Comparison of ENCODE assay signal across 8 mouse cellular contexts in the genomic region with DNA sequence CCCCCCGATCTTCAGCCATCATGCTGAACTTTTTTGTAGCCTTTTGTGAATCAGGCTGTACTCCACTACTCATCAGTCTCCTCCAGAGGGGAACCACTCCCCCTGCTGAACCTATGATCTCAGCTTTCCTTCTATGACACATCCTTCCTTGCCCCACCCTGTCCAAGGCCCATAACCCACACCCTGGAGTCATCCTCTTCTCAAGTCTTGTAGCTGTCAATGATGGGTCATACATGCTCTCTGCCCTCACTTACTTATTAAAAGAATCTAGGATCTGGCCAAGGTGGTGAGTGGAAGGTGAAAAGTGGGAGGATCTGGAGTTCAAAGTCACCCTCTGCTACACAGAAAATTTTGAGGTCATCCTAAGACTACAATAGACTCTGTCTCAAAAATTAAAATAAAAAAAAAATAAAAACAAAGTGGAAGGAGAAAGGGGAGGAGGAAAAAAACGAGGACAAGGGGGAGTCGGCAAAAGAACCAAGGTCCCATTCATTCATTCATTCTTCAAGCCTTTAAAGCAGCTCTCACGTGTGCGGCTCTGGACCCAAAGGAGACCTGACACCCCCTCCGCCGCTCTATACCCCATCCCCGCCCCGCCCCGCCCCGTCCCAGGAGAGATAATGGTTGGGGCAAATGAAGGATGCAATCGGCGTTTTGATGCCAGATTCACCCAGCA. TPM values are rescaled to one million over a fixed set of nuclear protein-coding genes. Genes with fewer than 3 reads are reported as not detected.
DNase-seq lines count a peak whose midpoint lies in the region; ATAC-seq lines count a peak whose summit lies in the region.

No protein-coding gene starts in this region.

- H3K4me3 ChIP-seq in megakaryocyte, embryonic 14.5 days (replicated peaks) = peak overlapping the region; percentile 98
- peak overlapping the region; percentile 77 for H3K4me3 ChIP-seq in forebrain, embryonic 10.5 days
- peak overlapping the region; percentile 84 for H3K4me3 ChIP-seq in limb, embryonic 12.5 days (replicated peaks)

- H3K4me1 ChIP-seq in megakaryocyte, embryonic 14.5 days = peaks cover 44% of the 10 kb centered on the region
- H3K4me1 ChIP-seq in forebrain, embryonic 10.5 days = peaks cover 13% of the 10 kb centered on the region
- peaks cover 6% of the 10 kb centered on the region; the same call in 1 of the 2 replicates for H3K4me1 ChIP-seq in limb, embryonic 12.5 days (replicated peaks)

- peak; percentile 61 for DNase-seq in adrenal gland, adult 2 months
- DNase-seq in adrenal gland, postnatal 25 days = no peak
- no peak for DNase-seq in forebrain, embryonic 10.5 days (ENCODE audit: extremely low spot score, low spot score)
- DNase-seq in splenic B cell, adult 2 months (ENCODE audit: low read depth, low spot score) = peak; percentile 19
- DNase-seq in left cerebral cortex, adult 11 months (ENCODE audit: low spot score) = no peak

- H3K9ac ChIP-seq in limb, embryonic 12.5 days (replicated peaks) = peak overlapping the region; percentile 51

- H3K27me3 ChIP-seq in megakaryocyte, embryonic 14.5 days (replicated peaks) = no peaks in the 10 kb centered on the region
- H3K27me3 ChIP-seq in forebrain, embryonic 10.5 days (ENCODE audit: poor library complexity, severe bottlenecking) = peaks cover 4% of the 10 kb centered on the region; the same call in 1 of the 2 replicates
- no peaks in the 10 kb centered on the region for H3K27me3 ChIP-seq in limb, embryonic 12.5 days
- no peaks in the 10 kb centered on the region for H3K27me3 ChIP-seq in splenic B cell, adult 2 months (ENCODE audit: control insufficient read depth, insufficient read depth, low read length, poor library complexity, severe bottlenecking)

- H3K9me3 ChIP-seq in megakaryocyte, embryonic 14.5 days = no peaks in the 10 kb centered on the region
- no peaks in the 10 kb centered on the region for H3K9me3 ChIP-seq in forebrain, embryonic 10.5 days
- no peaks in the 10 kb centered on the region for H3K9me3 ChIP-seq in limb, embryonic 12.5 days

- ATAC-seq in megakaryocyte, adult 5-6 weeks (ENCODE audit: poor library complexity, severe bottlenecking) = no peak
- no peak for ATAC-seq in limb, embryonic 12.5 days (ENCODE audit: insufficient number of reproducible peaks, insufficient read depth, low FRiP score, low TSS enrichment, low read depth)

- H3K4me2 ChIP-seq in limb, embryonic 12.5 days = peak overlapping the region; percentile 56

- H3K36me3 ChIP-seq in megakaryocyte, embryonic 14.5 days (replicated peaks; ENCODE audit: low read length) = no peaks in the 10 kb centered on the region
- H3K36me3 ChIP-seq in forebrain, embryonic 10.5 days (replicated peaks) = no peaks in the 10 kb centered on the region
- H3K36me3 ChIP-seq in limb, embryonic 12.5 days = no peaks in the 10 kb centered on the region
- H3K36me3 ChIP-seq in splenic B cell, adult 2 months (ENCODE audit: control insufficient read depth, insufficient read depth, low read length, poor library complexity, severe bottlenecking) = no peaks in the 10 kb centered on the region

- H3K27ac ChIP-seq in forebrain, embryonic 10.5 days = peak overlapping the region; percentile 84
- H3K27ac ChIP-seq in limb, embryonic 12.5 days = no peak overlapping the region

- WGBS in forebrain, embryonic 10.5 days = 7% methylated on average over 13 of the region's 13 CpGs
- WGBS in limb, embryonic 12.5 days = 8% methylated on average over 13 of the region's 13 CpGs

RNA-seq across cellular contexts. Expression of gene Evi5l, which starts 1.1 kb away (rescaled TPM):
- 10 to 100 TPM; 33.8 to 38.2 TPM for total RNA-seq in adrenal gland, adult 2 months (2021)
- 25.2 and 33.8 TPM in 2 replicates for polyA plus RNA-seq in adrenal gland, adult 2 months (2012; rRNA removed)
- total RNA-seq in adrenal gland, postnatal 25 days (2021) = 31.2 and 38.6 TPM in 2 replicates
- polyA plus RNA-seq in megakaryocyte, embryonic 14.5 days (2012; ENCODE audit: insufficient read depth, low replicate concordance) = 12.6 and 12.9 TPM in 2 replicates
- total RNA-seq in megakaryocyte, adult 5-6 weeks (2015) = 3.6 and 4.1 TPM in 2 replicates
- total RNA-seq in megakaryocyte, adult 5-6 weeks (2017) = 4.5 and 6.0 TPM in 2 replicates
- 17.8 and 21.9 TPM in 2 replicates for polyA plus RNA-seq in forebrain, embryonic 10.5 days (2016; fragmentation: Nextera tagmentation; extraction: Ambion mirVana)
- polyA plus RNA-seq in limb, embryonic 12.5 days (2016; fragmentation: Nextera tagmentation; extraction: Ambion mirVana) = 29.4 and 33.7 TPM in 2 replicates

RNA-seq across cellular contexts. Expression of gene Cd209g, which starts 31.4 kb away (rescaled TPM):
- 1 to 10 TPM in 1 of 2 experiments, under 1 TPM in 1; 0.72 to 1.8 TPM for total RNA-seq in adrenal gland, adult 2 months (2021)
- polyA plus RNA-seq in adrenal gland, adult 2 months (2012; rRNA removed) = 2.3 and 4.6 TPM in 2 replicates
- total RNA-seq in adrenal gland, postnatal 25 days (2021) = 0.18 TPM in 1 of 2 replicates, not detected in the other
- polyA plus RNA-seq in megakaryocyte, embryonic 14.5 days (2012; ENCODE audit: insufficient read depth, low replicate concordance) = not detected in 2 replicates
- total RNA-seq in megakaryocyte, adult 5-6 weeks (2015) = not detected in 2 replicates
- total RNA-seq in megakaryocyte, adult 5-6 weeks (2017) = not detected in 2 replicates
- polyA plus RNA-seq in forebrain, embryonic 10.5 days (2016; fragmentation: Nextera tagmentation; extraction: Ambion mirVana) = not detected in 2 replicates
- not detected in 2 replicates for polyA plus RNA-seq in limb, embryonic 12.5 days (2016; fragmentation: Nextera tagmentation; extraction: Ambion mirVana)

RNA-seq across cellular contexts. Expression of gene Prr36, which starts 51.9 kb away (rescaled TPM):
- total RNA-seq in adrenal gland, adult 2 months (2021) = 1 to 10 TPM; 4.9 to 5.1 TPM
- polyA plus RNA-seq in adrenal gland, adult 2 months (2012; rRNA removed) = 2.6 and 4.0 TPM in 2 replicates
- 4.7 and 5.2 TPM in 2 replicates for total RNA-seq in adrenal gland, postnatal 25 days (2021)
- 0.22 TPM in 1 of 2 replicates, not detected in the other for polyA plus RNA-seq in megakaryocyte, embryonic 14.5 days (2012; ENCODE audit: insufficient read depth, low replicate concordance)
- 0.09 and 0.14 TPM in 2 replicates for total RNA-seq in megakaryocyte, adult 5-6 weeks (2015)
- total RNA-seq in megakaryocyte, adult 5-6 weeks (2017) = not detected in 2 replicates
- polyA plus RNA-seq in forebrain, embryonic 10.5 days (2016; fragmentation: Nextera tagmentation; extraction: Ambion mirVana) = 14.8 and 18.3 TPM in 2 replicates
- 1.4 and 1.6 TPM in 2 replicates for polyA plus RNA-seq in limb, embryonic 12.5 days (2016; fragmentation: Nextera tagmentation; extraction: Ambion mirVana)

RNA-seq across cellular contexts. Expression of gene Cd209f, which starts 59.7 kb away (rescaled TPM):
- total RNA-seq in adrenal gland, adult 2 months (2021) = 1 to 10 TPM; 1.1 to 4.0 TPM
- 1.9 and 5.5 TPM in 2 replicates for polyA plus RNA-seq in adrenal gland, adult 2 months (2012; rRNA removed)
- total RNA-seq in adrenal gland, postnatal 25 days (2021) = 0.88 and 1.6 TPM in 2 replicates
- not detected in 2 replicates for polyA plus RNA-seq in megakaryocyte, embryonic 14.5 days (2012; ENCODE audit: insufficient read depth, low replicate concordance)
- not detected in 2 replicates for total RNA-seq in megakaryocyte, adult 5-6 weeks (2015)
- 0.81 TPM in 1 of 2 replicates, not detected in the other for total RNA-seq in megakaryocyte, adult 5-6 weeks (2017)
- polyA plus RNA-seq in forebrain, embryonic 10.5 days (2016; fragmentation: Nextera tagmentation; extraction: Ambion mirVana) = not detected in 2 replicates
- not detected in 2 replicates for polyA plus RNA-seq in limb, embryonic 12.5 days (2016; fragmentation: Nextera tagmentation; extraction: Ambion mirVana)

Comparison
In these comparisons a context has a peak if more than half of its experiments do, and no peak if none do; other contexts are left out.
1. DNase-seq: peak in adrenal gland, adult 2 months (single experiment) and splenic B cell, adult 2 months (single experiment); none in adrenal gland, postnatal 25 days (single experiment), forebrain, embryonic 10.5 days (single experiment) and left cerebral cortex, adult 11 months (single experiment).
2. Peak in every context shown above with its lines, with median percentiles within 50 percentile points of each other: H3K4me3 ChIP-seq.